Mouse (Mus musculus) T-helper 1 cell (primary cell): Measurements from ENCODE around the gene Ets1.

Source experiments
- in situ Hi-C: fragments of 300-600 bp; cut with MboI, MseI; formaldehyde crosslinking; loops from one replicate; pipeline ENCODE4 v1.15.1; 2025; ENCODE audit warnings: high pct_unique_total_duplicates

Ets1 gene

DNA sequence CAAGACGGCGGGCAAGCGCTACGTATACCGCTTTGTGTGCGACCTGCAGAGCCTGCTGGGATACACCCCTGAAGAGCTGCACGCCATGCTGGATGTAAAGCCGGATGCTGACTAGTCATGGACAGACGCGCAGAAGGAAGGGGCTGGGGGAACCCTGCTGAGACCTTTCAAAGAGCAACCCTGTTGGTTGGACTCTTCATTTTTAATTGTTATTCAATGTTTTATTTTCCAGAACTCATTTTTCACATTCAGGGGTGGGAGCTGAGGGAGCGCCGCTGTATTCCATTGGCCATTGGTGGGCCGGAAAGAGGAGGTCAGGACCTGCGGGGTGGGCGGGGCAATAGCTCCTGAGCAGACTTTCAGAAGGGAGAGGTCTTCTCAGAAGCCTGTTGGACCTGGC, 118.3 kb downstream of the Ets1 start:
- in situ Hi-C loops: loop anchor here (10.0 kb wide), 1 partner anchor 180 kb away; no protein-coding TSS in a partner anchor

GRCm38 (mm10) chr9:32756002-32756401, 120.0 kb downstream of the Ets1 start:
- in situ Hi-C loops: loop anchor here (10.0 kb wide), 1 partner anchor 179 kb away; no protein-coding TSS in a partner anchor

- in situ Hi-C loops: loop anchor here (10.0 kb wide), 1 partner anchor 176 kb away; no protein-coding TSS in a partner anchor
Observed at GRCm38 (mm10) chr9:32758280-32758905, 122.4 kb downstream of the Ets1 start.

GRCm38 (mm10) chr9:32760649-32761157, 124.7 kb downstream of the Ets1 start:
- in situ Hi-C loops: loop anchor here (5.0 to 10.0 kb wide), 2 partner anchors 102 to 334 kb away; no protein-coding TSS in a partner anchor

- in situ Hi-C loops: loop anchor here (5.0 to 10.0 kb wide), 2 partner anchors 101 to 333 kb away; no protein-coding TSS in a partner anchor
Observed at GRCm38 (mm10) chr9:32761326-32761725, 125.3 kb downstream of the Ets1 start.

DNA sequence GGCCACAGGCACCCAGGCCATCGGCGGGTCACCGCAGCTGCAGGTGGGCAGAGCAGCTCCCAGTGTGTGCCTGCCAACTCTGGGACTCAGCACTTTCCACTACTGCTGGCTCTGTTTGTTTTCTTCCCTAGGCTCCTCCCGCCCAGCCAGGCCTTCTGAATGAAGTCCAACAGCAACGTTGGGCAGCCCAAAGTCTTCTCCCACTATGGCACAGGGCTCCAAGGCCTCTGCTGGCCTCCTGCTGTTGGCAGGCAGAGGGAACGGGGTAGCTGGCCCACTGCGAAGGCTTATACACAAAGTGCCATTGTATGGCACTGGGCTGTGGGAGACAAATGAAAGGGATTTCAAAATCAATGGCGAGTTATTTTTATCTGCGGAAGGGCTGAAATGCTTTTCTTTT, 128.4 kb downstream of the Ets1 start:
- in situ Hi-C loops: loop anchor here (5.0 to 10.0 kb wide), 2 partner anchors 98 to 330 kb away; no protein-coding TSS in a partner anchor

DNA sequence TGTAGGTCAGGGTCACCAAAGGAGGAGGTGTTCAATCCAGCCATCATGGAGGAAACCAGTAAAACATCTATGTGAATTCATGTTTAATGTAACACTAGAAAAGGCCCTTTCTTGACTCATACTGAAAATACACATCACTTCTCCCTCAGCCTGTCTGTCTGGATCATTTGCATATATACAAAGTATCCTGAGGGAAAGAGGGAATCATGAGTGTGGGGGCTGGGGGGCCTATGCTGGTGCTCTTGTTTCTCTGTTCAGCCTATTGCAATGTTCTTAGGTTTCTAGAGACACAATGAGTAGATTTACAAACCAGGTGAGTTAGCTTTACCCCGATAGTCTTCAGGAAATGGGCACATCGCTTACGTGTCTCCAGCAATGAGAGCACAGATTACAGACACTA, 129.1 kb downstream of the Ets1 start:
- in situ Hi-C loops: loop anchor here (10.0 kb wide), 1 partner anchor 330 kb away; no protein-coding TSS in a partner anchor

DNA sequence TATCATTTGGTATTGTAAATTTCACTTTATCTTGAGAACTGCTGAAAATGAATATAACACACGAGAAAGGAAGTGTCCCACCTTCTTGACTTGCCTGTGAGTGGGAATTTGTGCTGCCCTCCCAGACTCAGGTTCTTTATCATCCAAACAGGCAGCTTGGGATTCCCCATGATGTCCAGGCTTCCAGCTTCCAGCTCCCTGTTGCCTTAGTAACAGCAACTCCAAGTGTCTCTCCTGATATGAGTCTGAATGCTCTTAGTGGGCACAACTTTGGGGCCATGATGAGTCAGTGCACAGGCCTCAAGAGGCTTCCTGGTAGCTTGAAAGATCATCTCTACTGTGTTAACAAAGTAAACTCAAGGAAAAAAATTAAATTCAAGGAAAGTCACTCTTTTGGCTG, 142.8 kb downstream of the Ets1 start:
- in situ Hi-C loops: loop anchor here (25.0 kb wide), 1 partner anchor 1367 kb away; no protein-coding TSS in a partner anchor

- in situ Hi-C loops: loop anchor here (25.0 kb wide), 1 partner anchor 1370 kb away; no protein-coding TSS in a partner anchor
Observed at GRCm38 (mm10) chr9:32782391-32783092, 146.5 kb downstream of the Ets1 start.

- in situ Hi-C loops: loop anchor here (25.0 kb wide), 1 partner anchor 1375 kb away; no protein-coding TSS in a partner anchor
Observed at GRCm38 (mm10) chr9:32787091-32787490, 151.1 kb downstream of the Ets1 start.

- in situ Hi-C loops: loop anchor here (25.0 kb wide), 1 partner anchor 1375 kb away; no protein-coding TSS in a partner anchor
Observed at GRCm38 (mm10) chr9:32787615-32788014, 151.6 kb downstream of the Ets1 start.

DNA sequence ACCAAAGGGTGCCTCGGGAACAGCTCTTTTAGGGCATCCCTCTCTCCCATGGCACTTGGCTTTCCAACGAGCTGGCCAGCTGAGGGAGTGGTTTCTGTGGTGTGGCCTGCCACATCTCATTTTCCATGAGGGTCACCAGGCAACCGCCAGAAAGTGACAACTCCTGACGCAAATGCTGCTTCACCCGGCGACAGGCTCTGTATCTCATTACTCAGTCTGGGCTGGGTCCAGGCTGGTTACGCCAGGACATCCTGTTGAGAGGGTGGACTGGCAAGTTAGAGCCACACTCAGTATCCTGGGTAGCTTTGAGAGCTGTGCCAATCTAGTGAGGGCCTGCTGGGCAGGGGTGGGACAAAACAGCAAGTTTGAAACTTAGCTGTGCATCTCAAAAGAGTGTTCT, 153.3 kb downstream of the Ets1 start:
- in situ Hi-C loops: loop anchor here (25.0 kb wide), 1 partner anchor 1377 kb away; no protein-coding TSS in a partner anchor

DNA sequence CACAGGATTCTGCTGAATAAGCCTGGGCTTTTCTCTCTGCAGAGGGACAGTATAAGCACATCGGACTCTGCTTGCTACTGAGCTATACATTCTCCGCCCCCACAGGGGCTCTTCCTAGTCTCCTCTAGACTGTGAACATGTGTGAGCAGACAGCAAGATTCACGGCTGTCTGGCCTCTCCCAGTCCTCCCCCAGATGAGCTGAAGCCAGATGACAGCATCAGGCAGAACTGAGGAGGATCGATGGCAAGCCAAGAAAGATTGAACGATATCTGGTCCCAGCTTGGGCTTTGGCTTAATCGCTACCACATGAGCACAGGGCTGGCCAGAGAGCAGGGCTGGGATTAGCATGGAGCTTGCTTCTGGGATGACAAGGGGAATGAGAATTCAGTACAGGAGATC, 155.7 kb downstream of the Ets1 start:
- in situ Hi-C loops: loop anchor here (25.0 kb wide), 1 partner anchor 1379 kb away; no protein-coding TSS in a partner anchor

- in situ Hi-C loops: loop anchor here (25.0 kb wide), 1 partner anchor 1386 kb away; no protein-coding TSS in a partner anchor
Observed at GRCm38 (mm10) chr9:32798171-32798570, 162.2 kb downstream of the Ets1 start.

DNA sequence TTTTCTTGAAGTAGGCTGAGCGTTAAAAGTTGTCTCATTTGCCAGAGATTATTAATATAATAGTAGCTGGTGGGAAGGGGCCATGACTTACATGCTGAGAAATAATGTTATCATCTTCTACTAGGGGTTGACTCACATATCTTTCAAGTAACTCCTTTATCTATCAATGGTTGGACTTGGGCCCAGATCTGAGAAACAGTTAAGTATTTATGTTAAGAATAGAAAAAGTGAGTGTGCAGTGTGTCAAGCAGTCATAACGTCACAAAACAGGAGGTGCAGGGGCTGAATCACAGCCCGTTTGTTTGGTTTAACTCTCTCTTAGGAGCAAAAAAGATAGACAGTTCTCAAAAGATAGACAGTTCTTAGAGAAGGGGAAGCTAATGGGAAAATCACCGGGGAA, 170.1 kb downstream of the Ets1 start:
- in situ Hi-C loops: no loop called here
